Mouse (Mus musculus) mouse embryonic stem cell (cell line): ENCODE measurements at regions not wholly inside any gene's neighbourhood (a gene's known extent, or its start where the extent isn't known, plus 50 kb on each side); places are given as distances from the start of the nearest gene placed in this dataset.

Source experiments
- in situ Hi-C, 2 experiments: fragments of 300-500 bp; cut with MboI; formaldehyde crosslinking; loops; 1 replicate in 1 of 2; 3 replicates in 1 of 2; pipeline ENCODE4 v1.14.3; 2019 to 2020; ENCODE audit warnings: low sequenced_read_pairs in 2 of 2, low pct_unique_long_range_greater_than_20kb in 1 of 2, mixed read lengths in 1 of 2; ENCODE audit not compliant: unreplicated experiment in 1 of 2

DNA sequence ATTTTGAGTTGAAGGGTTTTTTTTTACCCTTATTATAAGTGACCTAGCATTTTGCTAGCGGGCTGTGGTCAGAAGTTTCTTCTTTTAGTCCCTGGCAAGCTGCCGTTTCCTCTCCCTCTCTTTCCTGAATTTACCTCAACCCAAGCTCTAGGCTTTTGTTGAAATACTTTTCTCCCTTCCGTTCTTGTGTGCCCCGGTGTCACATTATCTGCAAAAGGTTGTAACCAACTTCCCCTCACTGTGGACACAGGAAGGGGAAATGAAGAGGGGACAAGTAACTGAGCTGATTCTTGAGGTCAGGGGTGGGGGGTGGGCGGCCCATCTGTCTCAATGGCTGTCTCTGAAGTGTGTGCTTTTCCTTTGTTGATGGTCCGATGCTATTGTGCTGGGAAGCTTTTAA, 149.4 kb upstream of the Gm10295 start:
- in situ Hi-C loops, result no loop called here

DNA sequence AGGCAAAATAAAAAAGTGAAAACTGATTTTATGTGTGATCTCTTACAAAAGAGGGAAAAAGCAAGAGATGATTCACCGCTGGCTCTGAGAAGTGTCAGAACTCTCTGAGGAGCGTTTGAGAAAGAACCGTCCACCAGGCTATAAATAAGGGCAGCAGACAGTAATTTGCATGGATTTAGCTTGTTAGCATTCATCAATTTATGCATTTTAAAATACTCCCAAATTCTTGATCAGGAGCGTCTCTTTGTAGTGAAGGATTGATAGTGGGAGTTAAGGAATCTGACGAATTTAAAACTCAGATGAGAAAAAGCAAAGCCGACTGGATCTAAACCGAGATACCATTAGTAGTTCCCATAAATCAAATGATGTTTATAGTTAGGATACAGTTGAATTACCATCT, 146.8 kb upstream of the Gm10295 start:
- in situ Hi-C loops, result no loop called here

DNA sequence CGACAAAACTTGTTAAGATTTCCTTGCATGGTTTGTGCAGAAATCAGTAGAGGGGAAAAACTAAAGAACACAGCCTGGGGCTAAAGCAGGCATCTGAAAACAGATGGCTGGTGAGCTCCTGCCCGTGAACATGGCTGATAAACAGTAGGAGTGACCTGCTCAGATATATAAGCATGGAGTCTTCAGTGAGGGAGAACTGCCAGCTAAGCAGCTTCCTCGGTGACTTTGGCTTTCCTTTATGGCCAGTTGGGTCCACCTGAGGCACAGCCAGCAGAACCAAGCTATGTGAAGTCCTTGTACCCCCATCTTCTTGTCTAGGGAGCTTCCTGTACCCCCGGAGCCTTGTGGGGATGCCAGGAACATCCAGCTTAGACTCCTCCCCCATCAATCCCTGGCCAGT, 139.8 kb upstream of the Gm10295 start:
- in situ Hi-C loops, result no loop called here

DNA sequence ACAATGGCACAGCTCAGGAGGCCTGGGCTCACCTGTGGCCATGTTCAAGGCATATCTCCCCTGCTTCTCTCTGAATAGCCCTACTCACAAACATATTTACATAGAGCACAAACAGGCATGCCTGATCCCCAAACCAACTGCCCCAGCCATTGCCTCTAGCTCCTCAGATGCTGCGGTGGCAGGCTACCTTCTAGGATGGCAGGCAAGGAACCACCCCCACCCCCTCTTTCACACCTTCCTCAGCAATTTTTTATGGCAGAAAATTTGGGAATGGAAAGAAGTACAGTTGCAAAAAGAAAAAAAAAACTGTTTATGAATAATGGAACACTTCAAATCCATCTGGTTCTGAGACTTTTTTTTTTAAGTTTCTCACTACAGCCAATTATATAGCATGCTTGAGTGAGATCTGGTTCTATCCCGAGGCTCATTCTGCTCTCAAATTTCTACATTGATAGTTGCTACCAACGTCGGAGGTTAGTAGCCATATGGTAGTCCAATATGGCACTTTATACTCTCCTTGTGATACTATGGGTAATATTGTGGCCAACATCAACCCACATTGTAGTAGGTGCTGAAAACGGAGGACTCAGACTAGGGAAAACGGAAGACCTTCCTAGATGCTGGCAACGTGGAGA, 136.8 kb upstream of the Gm10295 start:
- in situ Hi-C loops, result no loop called here

DNA sequence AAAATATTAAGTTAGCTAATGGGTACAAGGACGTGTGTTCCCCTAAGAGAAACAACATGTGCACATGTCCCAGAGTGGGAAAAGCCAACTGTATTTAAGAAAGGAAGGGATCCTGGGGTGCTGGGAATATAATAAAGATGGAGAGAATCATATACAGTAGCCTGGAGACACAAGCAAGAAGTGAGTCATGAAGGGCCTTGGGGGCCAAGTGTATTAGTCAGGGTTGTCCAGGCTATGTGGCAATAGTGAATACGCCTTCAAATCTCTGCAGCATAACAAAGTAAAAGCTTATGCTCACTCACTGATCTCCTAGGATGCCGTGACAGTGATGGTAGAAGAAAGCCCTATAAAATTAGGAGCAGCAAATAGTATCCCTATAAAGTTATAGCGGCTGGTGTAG, 124.1 kb upstream of the Gm10295 start:
- in situ Hi-C loops, result no loop called here

DNA sequence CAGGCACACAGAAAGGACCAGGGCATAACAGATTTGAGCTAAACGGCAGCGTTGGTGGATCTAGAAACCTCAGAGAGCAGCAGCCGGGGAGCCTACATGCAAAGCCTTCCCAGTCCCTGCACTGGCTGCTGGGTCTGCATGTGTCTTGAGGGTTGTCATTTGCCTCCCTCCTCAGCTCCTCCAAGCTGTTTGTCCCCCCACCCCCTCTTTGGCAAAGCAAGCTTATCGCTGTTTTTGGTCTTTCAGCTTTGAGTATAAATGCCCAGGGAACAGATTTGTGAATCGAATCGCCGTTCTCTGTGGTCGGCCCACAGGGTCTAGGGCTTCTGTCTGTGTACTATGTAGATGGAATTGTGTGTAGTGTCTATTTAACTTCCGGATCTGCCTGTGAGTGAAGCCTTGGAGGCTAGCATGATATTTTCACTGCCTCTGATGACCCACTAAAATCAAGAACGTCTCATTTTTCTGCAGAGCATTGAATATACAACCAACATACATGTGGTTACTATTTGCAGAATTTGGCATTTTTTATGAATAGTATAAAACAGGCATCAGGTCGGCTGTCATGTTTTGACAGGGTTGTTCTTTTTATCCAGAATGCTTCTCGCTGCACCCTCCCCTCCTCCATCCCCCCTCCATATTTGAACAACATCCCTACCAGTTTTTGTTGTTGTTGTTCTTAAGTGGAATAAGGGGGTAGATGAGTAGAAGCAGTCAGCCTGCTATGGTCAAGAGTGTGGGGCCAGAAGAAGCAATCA, 121.3 kb upstream of the Gm10295 start:
- in situ Hi-C loops, result no loop called here

DNA sequence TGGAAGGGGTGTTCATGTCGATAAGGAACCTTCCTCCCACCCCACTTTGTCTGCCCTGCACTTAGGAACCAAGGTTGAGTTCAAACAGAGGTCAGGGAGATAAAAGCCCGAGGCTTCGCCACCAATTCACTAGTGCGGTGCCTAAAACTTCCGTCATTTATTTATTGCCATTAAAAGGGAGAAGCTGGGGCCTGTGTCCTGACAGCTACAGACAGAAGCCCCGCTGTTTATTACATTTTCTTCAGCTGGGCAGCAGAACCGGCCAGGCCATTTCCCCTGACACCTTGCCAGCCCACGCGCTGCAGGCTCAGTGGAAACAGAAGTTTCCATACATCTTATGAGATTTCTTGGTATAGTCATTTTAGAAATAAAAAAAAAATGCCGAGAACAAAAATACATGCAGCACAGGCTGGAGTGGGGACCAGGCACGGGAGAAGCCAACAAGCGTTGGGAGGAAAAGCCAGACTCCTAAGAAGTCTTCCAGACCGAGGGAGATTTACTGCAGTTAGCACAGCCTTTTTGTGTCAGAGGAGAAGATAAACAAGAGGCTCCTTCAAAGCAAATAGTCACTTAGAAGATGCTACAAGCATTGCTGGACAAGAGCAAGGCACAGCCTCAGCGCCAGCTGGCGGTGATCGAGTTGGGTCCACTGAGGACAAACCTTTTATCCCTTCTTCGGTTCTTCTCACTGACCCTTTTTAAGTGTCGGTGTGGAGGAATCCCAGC, 120.5 kb upstream of the Gm10295 start:
- in situ Hi-C loops, result no loop called here

DNA sequence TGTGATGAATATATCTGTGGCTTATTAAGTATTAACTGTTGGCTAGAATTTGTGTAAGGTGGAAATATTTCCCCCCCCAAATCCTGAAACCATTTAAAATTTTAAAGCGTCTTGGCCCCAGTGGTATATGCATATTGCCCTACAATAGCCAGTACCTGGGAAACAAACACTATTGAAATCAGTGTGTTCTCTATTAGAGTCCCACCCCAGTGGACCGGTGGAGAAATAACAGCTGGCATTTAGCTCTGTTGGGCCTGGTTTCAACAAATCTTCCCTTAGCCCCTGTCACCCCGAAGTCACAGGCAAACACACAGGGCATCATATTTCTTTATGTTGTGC, 120.0 kb upstream of the Gm10295 start:
- in situ Hi-C loops, result no loop called here

DNA sequence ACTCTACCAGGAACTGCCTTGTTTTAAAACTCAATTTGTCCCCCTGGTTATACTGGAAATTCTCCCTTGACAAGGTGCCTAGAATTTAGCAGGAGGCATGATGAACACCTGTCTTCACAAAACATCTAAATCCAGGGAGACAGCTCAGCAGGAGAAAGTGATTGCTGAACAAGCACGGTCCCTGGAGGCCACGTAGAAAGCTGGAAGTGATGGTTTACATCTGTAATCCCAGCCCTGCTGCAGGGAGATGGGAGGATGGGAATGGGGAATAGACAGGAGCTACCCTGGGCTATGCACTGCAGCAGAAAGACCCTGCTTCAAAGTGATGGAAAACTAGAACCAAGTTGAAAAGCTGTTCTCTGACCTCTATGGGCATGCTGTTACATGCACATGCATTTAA, 119.1 kb upstream of the Gm10295 start:
- in situ Hi-C loops, result no loop called here

DNA sequence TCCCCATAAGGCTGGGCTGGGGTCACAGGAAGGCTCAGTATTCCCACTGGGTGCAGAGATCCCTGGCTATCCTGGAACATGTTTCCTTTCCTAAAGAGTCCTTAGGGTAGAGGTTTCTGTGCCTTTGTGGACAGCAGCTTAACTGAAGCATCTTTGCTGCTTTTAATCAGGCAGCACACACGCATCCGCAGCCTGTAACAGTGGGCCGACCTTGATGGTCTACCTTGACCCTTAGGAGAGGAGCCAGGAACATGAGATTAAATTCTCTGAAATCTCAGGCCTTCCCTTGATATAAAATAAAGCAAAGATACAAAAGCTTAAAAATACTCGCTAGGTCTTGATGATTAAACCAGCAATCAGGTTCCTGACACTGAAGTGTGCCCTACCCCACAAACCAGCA, 118.7 kb upstream of the Gm10295 start:
- in situ Hi-C loops, result no loop called here

DNA sequence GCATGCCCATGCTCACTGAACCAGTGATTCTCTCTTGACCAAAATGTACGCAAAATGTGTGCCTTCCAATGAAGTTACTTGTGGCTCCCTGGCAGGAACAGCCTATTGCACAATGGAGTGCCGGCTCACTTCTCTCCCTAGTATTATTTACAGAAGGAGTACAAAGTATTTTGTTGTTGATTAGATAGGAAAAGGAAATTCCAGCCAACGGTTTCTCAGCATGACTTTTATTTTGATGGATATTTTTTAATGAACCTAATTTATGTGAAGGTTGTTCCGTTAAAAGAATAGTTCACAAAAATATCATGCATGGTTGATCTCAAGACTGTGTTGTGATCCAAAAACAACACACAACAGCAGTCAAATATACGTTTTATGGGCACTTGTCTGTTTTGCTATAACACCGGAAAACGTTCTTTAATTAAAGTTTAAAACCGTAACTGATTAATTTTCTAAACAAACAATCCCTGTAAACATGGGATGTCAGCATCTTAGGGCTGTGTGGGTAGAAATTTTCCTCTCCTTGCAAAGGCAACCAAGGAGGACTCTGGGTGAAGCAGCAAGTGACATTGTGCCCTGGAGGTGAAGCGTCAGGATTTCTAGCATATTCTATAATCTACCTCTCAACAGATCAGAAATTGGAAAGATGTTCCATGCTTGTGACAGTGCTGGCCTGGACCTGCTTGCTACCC, 116.3 kb upstream of the Gm10295 start:
- in situ Hi-C loops, result no loop called here

DNA sequence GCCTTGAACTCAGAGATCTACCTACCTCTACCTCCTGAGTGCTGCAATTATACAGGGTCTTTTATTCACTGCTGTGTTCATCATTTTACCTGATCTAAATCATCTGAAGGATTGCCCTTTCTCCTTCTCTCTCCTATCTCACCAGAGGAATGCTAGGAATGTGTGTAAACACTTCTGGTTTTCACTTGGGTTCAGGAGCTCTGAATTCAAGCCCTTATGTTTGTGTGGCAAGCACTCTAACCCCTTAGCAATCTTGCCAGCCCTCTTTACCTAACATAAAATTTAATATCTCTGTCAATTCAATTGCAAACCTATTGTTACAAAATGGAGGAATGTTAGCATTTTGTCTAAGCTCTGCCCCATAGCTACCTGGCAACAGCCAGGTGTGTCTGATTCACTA, 112.8 kb upstream of the Gm10295 start:
- in situ Hi-C loops, result no loop called here

DNA sequence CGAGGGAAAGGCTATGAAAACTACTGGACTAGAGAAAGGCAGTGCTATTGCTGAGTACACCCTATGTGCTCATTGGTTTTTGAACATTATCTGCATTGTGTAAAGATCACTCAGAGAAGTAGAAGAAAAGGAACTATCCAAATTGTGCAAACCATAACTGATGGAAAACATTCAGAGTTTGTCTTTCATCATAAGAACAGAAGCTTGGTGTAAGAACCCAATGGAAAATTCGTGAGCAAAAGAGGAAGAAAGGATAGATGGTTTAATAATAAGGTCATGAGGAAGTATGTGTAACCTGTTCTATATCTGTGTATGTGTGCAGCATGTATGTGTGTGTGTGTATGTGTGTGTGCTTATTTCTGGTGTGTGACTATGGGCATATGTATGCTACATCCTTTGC, 112.3 kb upstream of the Gm10295 start:
- in situ Hi-C loops, result no loop called here

DNA sequence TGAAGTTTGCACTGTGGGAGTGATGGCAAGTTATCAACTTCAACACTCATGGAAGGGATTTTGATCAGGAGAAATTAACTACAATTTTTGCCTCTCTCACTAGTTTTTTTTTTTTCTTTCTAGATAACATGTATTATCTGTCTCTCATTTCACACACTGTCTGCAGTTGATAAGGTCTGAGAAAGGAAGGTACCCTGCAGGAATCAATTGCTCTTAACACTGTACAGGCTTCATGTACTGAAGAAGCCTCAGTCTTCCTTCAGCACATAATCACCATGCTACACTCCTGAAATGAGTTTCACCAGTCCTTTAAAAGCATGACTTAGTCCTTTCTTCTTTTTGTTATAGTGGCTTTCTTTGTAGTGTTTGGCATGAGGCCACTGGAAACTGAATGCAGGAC, 108.5 kb upstream of the Gm10295 start:
- in situ Hi-C loops, result no loop called here

DNA sequence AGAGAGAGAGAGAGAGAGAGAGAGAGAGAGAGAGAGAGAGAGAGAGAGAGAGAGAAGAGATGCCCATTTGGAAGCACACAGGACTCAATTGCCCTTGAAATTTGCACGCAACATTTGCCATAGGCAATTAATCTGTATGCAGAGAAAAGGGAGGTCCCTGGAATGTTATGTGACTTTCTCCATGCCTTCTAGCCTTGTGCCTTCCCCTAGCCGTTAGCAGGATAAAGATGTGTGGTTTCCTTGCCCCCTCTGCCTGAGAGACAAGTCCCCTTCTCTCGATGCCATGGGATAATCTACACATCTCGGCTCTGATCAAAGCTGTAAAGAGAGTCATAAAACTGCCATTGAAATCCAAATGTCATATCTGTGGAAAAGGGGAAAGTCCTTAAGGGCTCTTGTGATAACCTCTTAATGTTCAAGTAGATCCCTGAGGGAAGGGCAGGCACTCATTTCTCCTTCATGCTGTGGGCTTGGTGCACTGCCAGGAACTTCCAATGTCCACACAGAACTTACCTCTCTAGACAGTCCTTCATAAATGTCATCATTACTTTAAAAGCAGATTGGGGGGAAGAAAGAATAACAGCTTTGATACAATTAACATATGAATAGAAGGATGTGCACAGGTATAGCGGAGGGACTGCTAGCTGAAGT, 106.9 kb upstream of the Gm10295 start:
- in situ Hi-C loops, result no loop called here

DNA sequence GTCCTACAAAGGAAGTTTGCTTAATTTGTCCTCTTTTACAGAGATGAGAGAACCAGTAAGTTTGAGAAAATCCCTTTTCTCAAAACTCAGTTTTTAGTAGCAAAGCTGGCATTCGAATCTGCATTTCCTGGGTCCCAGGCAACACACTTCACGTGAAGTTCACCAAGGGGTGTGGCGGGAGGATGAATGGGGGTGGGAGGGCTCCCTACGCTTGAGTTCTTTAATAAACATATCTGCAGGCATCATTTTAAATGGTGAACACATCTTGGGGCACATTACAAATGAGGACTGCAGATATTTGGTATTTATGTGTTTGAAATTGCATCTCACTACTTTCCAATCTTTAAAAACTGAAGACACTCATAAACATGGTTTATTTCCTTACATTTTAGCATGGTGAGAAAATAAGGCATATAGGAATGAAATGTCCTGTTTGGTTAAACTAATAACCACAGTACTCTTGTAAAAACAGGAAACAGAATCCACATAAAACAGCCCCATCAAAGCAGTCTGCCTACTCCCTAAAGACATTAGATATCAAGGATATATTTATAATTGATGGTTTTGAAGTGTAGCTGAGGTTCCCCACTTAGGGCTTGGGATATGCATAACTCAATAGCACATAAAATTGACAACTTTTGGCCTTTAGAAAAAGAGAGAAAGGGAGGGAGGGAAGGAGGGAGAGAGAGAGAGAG, 106.3 kb upstream of the Gm10295 start:
- in situ Hi-C loops, result no loop called here

DNA sequence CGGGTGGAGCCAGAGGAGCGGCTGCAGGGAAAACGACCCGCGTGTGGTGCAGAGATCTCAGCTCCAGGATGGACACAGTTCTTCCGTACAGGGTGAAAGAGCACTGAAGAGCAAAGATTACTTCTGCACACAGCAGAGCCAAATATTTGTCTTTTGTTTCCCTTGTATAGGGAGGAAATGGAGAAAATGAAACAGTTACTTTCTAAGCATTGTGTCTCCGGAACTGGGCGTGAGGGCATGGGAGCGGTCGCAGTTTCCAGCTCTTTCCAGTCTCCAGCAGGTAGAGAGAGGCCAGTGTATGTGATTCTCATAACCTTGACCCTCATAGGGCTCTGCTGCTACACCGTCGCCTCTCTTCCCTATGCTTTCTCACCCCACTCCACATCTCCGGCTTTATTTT, 105.1 kb upstream of the Gm10295 start:
- in situ Hi-C loops, result no loop called here
